Mouse (Mus musculus) heart, embryonic 10.5 days (tissue): Measurements from ENCODE around the gene Gm8857. TPM values are rescaled to one million over a fixed set of nuclear protein-coding genes. Genes with fewer than 3 reads are reported as not detected.
"Not testable (repeated sequence)": the region's sequence is repeated elsewhere in the genome, so short reads cannot be mapped to it uniquely, and the experiment has no call there.

Source experiments
- DNase-seq: peaks from one replicate; pipeline ENCODE4 v3.0.0-alpha.2; 2017; ENCODE audit warnings: low spot score
- H3K27ac ChIP-seq: fragments of 300-500 bp; sonication (generic); 2 replicates; pipeline ENCODE4 v1.5.1; 2016; ENCODE audit warnings: mild to moderate bottlenecking
- H3K27me3 ChIP-seq: fragments of 300-500 bp; sonication (generic); 2 replicates; pipeline ENCODE4 v1.6.1; 2016; ENCODE audit warnings: mild to moderate bottlenecking; ENCODE audit not compliant: poor library complexity, insufficient read depth, severe bottlenecking
- H3K36me3 ChIP-seq: fragments of 300-500 bp; sonication (generic); 2 replicates; pipeline ENCODE4 v1.6.1; 2016; ENCODE audit warnings: mild to moderate bottlenecking, moderate library complexity
- H3K4me1 ChIP-seq: fragments of 300-500 bp; sonication (generic); 2 replicates; pipeline ENCODE4 v1.6.1; 2016; ENCODE audit warnings: mild to moderate bottlenecking
- H3K4me3 ChIP-seq: fragments of 300-500 bp; sonication (generic); 2 replicates; pipeline ENCODE4 v1.5.1; 2016; ENCODE audit warnings: mild to moderate bottlenecking, moderate library complexity
- H3K9me3 ChIP-seq: fragments of 300-500 bp; sonication (generic); 2 replicates; pipeline ENCODE4 v1.6.1; 2016; ENCODE audit warnings: mild to moderate bottlenecking, moderate library complexity
- WGBS: fragments of 180-500 bp; shearing (Covaris S2); methylation state at CpG from one replicate; pipeline ENCODE4 v1.1.7; 2016; 5-methylcytosine and 5-hydroxymethylcytosine counted together
- polyA plus RNA-seq: library from polyadenylated mRNA; unstranded; fragments of >200 nt; fragmentation: Nextera tagmentation; extraction: Ambion mirVana; gene quantifications from 2 replicates; pipeline ENCODE4 v1.2.1, GENCODE M21; 2016

Gm8857 gene
- not detected in 2 replicates for polyA plus RNA-seq

GRCm38 (mm10) chr5:10947505-10947904 lies at the start of gene Gm8857, which contains the start of gene Gm8871:
Gene Gm8857, plus strand, starts transcription at chr5:10947807.
Gene Gm8871, plus strand, starts transcription at chr5:10947805.
- 44% methylated on average over 3 of the region's 3 CpGs for whole genome bisulfite sequencing
- H3K27ac ChIP-seq, H3K36me3 ChIP-seq, H3K9me3 ChIP-seq, H3K4me3 ChIP-seq, H3K27me3 ChIP-seq, DNase-seq, H3K4me1 ChIP-seq: not testable (repeated sequence)

- not testable (repeated sequence) for H3K9me3 ChIP-seq, H3K27me3 ChIP-seq, H3K36me3 ChIP-seq, DNase-seq, H3K4me3 ChIP-seq, H3K4me1 ChIP-seq, H3K27ac ChIP-seq
- 91% methylated on average over 2 of the region's 2 CpGs for WGBS
Observed at GRCm38 (mm10) chr5:10953512-10953911, 5.9 kb downstream of the Gm8857 start.

DNA sequence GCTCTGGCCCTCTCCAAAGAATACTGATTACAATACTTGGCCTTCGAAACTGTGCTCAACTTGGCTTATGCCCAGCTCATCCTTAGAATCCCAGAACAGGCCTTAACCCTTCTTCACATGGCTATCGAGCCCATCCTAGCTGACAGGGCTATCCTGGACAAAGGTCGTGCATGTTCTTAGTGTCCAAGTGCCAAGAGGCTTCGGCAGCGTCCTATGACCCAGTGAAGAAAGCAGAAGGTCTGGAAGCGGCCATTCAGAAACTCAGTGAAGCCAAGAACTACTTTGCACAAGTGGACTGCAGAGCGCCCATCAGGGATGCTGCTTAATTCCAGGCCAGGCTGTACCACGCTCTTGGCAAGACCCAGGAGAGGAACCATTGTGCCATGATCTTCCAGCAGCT lies 10.4 kb downstream of the Gm8857 start:
- H3K27ac ChIP-seq, H3K4me3 ChIP-seq, DNase-seq, H3K27me3 ChIP-seq, H3K4me1 ChIP-seq, H3K9me3 ChIP-seq, H3K36me3 ChIP-seq: not testable (repeated sequence)
- 76% methylated on average over 6 of the region's 8 CpGs for whole genome bisulfite sequencing

Other genes starting within 250 kb of the Gm8857 start
- not detected in 2 replicates for gene Gm8871, start within 50 bp of the Gm8857 start, polyA plus RNA-seq
- not detected in 2 replicates for gene Gm8879, start 179.8 kb downstream of the Gm8857 start, polyA plus RNA-seq
- not detected in 2 replicates for gene Gm5861, start 235.3 kb downstream of the Gm8857 start, polyA plus RNA-seq